Mouse (Mus musculus): ENCODE results near the gene Hyal2.

GRCm38 (mm10) chr9:107598385-107598784, 30.6 kb downstream of the Hyal2 start:
- TF ChIP-seq POLR2A (IDR thresholded peaks at IDR 0.05; ENCODE audit: insufficient read depth, low read depth, low read length) (no peak), CTCF (IDR thresholded peaks at IDR 0.05) (no peak)
